ENCODE assay signal across 16 mouse cellular contexts in the genomic region with DNA sequence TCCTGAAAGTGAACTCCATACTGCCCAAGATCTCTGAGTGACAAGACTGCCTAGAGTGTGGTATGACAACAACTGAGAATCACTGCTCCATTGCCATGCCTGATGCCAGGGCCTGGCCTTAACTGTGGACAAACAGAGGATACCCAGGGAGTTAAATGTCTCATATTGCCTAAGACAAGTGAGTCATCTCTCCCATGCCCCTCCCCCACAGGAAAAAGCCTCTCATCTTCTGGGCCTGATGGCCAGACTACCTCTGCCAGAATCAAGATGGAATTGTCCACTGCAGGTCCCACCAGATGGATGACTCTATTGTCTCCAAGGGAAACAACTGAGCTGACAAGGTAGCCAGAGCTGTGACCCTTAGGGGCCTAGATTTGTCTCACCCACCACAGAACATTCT. TPM values are rescaled to one million over a fixed set of nuclear protein-coding genes. Genes with fewer than 3 reads are reported as not detected.
"Had no signal": no experiment of that assay in that cellular context is flagged by ENCODE, and none has a peak within 500 bp of the region (broad histone marks: within the 10 kb centered on the region; RNA-seq: fewer than 3 reads in every experiment).

No protein-coding gene starts in this region.

RNA-seq across cellular contexts. Expression of a gene that starts 6.0 kb away (rescaled TPM):
- total RNA-seq: megakaryocyte, adult 5-6 weeks; megakaryocyte-erythroid progenitor cell, adult 5-6 weeks had no signal
- polyA plus RNA-seq: lung, embryonic 14.5 days; lung, embryonic 16.5 days; midbrain, embryonic 10.5 days; midbrain, embryonic 12.5 days; midbrain, embryonic 14.5 days; midbrain, embryonic 16.5 days; myocyte; neural tube, embryonic 11.5 days; neural tube, embryonic 13.5 days; neural tube, embryonic 15.5 days; small intestine, adult 2 months; stomach, embryonic 14.5 days; stomach, embryonic 16.5 days; thymus, postnatal 0 days had no signal
